Mouse (Mus musculus) bone marrow, adult 2 months (tissue): ENCODE results near the gene Senp3.

Experiments
- CTCF ChIP-seq: fragments of 200-500 bp; IDR thresholded peaks from 2 replicates; pipeline ENCODE4 v1.5.1; 2011; ENCODE audit warnings: low read length, control low read depth; ENCODE audit not compliant: control insufficient read depth, insufficient read depth
- POLR2A ChIP-seq: fragments of 200-500 bp; IDR thresholded peaks from 2 replicates; pipeline ENCODE4 v1.6.1; 2011; ENCODE audit warnings: low read depth, mild to moderate bottlenecking, control low read depth, low read length, borderline replicate concordance; ENCODE audit not compliant: control insufficient read depth

DNA sequence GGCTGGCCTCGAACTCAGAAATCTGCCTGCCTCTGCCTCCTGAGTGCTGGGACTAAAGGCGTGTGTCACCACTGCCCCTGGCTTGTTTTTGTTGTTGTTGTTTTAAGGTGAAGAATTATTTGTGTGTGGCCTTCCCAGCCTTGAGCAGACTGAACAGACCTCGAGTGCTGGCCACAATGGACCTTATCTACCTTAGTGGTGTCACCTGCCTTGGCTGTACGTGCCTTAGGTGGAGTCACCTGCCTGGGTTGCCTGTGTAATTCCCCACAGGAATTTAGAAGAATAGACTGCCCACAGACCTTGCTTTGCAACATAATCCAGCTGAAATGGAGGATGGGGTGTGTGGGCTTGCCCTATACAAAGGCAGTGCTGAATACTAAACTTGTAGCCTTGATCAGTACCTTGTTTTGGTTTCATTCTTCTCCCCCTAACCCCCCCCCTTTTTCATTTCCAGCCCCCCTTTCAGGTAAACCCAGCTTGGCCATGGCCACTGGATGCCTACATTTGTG, 26.0 kb upstream of the Senp3 start:
- TF ChIP-seq POLR2A (no peak), CTCF (no peak)
